Mouse (Mus musculus) heart, embryonic 12.5 days (tissue): ENCODE data around the gene Tshz2. TPM values are rescaled to one million over a fixed set of nuclear protein-coding genes. Genes with fewer than 3 reads are reported as not detected.
"Not testable (repeated sequence)": the region's sequence is repeated elsewhere in the genome, so short reads cannot be mapped to it uniquely, and the experiment has no call there.

Source experiments
- ATAC-seq: fragments of 200-750 bp; cut with Nextera tagmentation; 2 replicates; pipeline ENCODE4 v1.8.0; 2017; ENCODE audit warnings: moderate TSS enrichment, moderate library complexity; ENCODE audit not compliant: insufficient number of reproducible peaks, low FRiP score
- H3K27ac ChIP-seq: fragments of 300-500 bp; sonication (generic); 2 replicates; pipeline ENCODE4 v1.5.1; 2016; ENCODE audit warnings: mild to moderate bottlenecking, moderate library complexity; ENCODE audit not compliant: poor library complexity, severe bottlenecking
- H3K27me3 ChIP-seq: fragments of 300-500 bp; sonication (generic); replicated peaks from 2 replicates; pipeline ENCODE4 v1.6.1; 2016; ENCODE audit warnings: mild to moderate bottlenecking, moderate library complexity
- H3K36me3 ChIP-seq: fragments of 300-500 bp; sonication (generic); 2 replicates; pipeline ENCODE4 v1.6.1; 2016; ENCODE audit warnings: mild to moderate bottlenecking, moderate library complexity
- H3K4me1 ChIP-seq: fragments of 300-500 bp; sonication (generic); replicated peaks from 2 replicates; pipeline ENCODE4 v1.6.1; 2016; ENCODE audit warnings: mild to moderate bottlenecking
- H3K4me2 ChIP-seq: fragments of 300-500 bp; sonication (generic); 2 replicates; pipeline ENCODE4 v1.6.1; 2016; ENCODE audit warnings: mild to moderate bottlenecking, moderate library complexity
- H3K4me3 ChIP-seq: fragments of 300-500 bp; sonication (generic); 2 replicates; pipeline ENCODE4 v1.5.1; 2016; ENCODE audit warnings: mild to moderate bottlenecking
- H3K9ac ChIP-seq: fragments of 300-500 bp; sonication (generic); 2 replicates; pipeline ENCODE4 v1.6.1; 2016; ENCODE audit warnings: mild to moderate bottlenecking, moderate library complexity
- H3K9me3 ChIP-seq: fragments of 300-500 bp; sonication (generic); replicated peaks from 2 replicates; pipeline ENCODE4 v1.6.1; 2016; ENCODE audit warnings: mild to moderate bottlenecking, moderate library complexity
- WGBS: fragments of 180-500 bp; shearing (Covaris S2); methylation state at CpG from one replicate; pipeline ENCODE4 v1.1.7; 2016; 5-methylcytosine and 5-hydroxymethylcytosine counted together
- polyA plus RNA-seq: library from polyadenylated mRNA; unstranded; fragments of >200 nt; fragmentation: Nextera tagmentation; extraction: Ambion mirVana; gene quantifications from 2 replicates; pipeline ENCODE4 v1.2.1, GENCODE M21; 2016

The Tshz2 gene
- polyA plus RNA-seq, 1 experiment from 2014 or later = 5.6 TPM

- 0 out of 2 replicates have a peak, but pooled peaks cover 7% of the 10 kb centered on the region for H3K27me3 ChIP-seq
- ATAC-seq = no peak
- 71% methylated on average over 6 of the region's 6 CpGs for WGBS
- no peaks in the 10 kb centered on the region for H3K9me3 ChIP-seq
- no peak overlapping the region for H3K4me2 ChIP-seq
- H3K27ac ChIP-seq = no peak overlapping the region
- no peak overlapping the region for H3K4me3 ChIP-seq
- no peaks in the 10 kb centered on the region for H3K4me1 ChIP-seq
- no peak overlapping the region for H3K9ac ChIP-seq
- no peaks in the 10 kb centered on the region for H3K36me3 ChIP-seq
Observed at GRCm38 (mm10) chr2:169843553-169843952, 210.7 kb downstream of the Tshz2 start.

DNA sequence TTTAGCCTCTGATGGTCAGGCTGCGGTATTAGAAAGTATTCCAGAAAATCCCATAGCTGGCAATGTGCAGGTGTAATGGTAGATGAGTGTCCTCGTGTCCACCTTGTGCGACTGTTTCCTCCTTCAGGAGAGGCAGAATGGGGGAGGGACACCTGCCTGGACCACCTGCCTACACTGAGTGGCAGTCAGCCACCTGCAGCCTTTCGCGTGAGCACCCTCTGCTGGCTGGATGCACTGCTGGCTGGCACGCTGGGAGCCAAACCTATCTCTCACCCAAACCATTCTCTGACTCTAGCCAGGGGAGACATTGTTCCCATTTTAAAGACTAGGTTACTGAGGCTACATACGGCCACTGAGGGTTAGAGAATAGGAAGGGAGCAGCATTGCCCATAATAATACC, 216.3 kb downstream of the Tshz2 start:
- WGBS = 35% methylated on average over 7 of the region's 7 CpGs
- no peaks in the 10 kb centered on the region for H3K36me3 ChIP-seq
- H3K9ac ChIP-seq = no peak overlapping the region
- no peaks in the 10 kb centered on the region for H3K9me3 ChIP-seq
- no peak overlapping the region for H3K27ac ChIP-seq
- H3K4me3 ChIP-seq = no peak overlapping the region
- H3K4me1 ChIP-seq = no peaks in the 10 kb centered on the region
- no peak for ATAC-seq
- no peak overlapping the region for H3K4me2 ChIP-seq
- 0 out of 2 replicates have a peak, but pooled peaks cover 8% of the 10 kb centered on the region for H3K27me3 ChIP-seq

DNA sequence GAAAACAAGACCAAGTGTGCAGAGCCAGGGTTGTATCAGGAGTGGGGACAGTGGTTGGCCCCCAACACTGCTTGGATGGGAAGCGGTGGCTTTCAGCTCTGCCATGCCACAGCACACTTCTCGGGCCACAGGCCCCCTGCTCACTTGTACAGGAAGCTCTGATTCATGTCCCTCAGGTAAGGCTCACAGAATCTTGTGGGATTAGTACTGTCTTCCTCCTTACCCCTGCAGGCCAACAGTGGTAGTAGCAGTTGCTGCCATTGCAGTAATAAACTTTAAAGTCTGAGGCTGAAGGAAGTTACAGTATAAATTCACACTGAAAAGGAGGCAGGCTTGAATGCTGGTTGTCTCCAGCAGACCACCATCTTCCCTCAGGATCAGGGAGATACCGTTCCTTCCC, 216.7 kb downstream of the Tshz2 start:
- Histone ChIP-seq H3K36me3 (no peaks in the 10 kb centered on the region), H3K4me3 (no peak overlapping the region), H3K27me3 (0 out of 2 replicates have a peak, but pooled peaks cover 8% of the 10 kb centered on the region), H3K27ac (no peak overlapping the region), H3K9ac (no peak overlapping the region), H3K4me1 (no peaks in the 10 kb centered on the region), H3K9me3 (no peaks in the 10 kb centered on the region), H3K4me2 (no peak overlapping the region)
- WGBS = 81% methylated on average over 3 of the region's 3 CpGs
- ATAC-seq = no peak

- Histone ChIP-seq H3K9ac (no peak overlapping the region), H3K4me1 (no peaks in the 10 kb centered on the region), H3K4me3 (no peak overlapping the region), H3K9me3 (no peaks in the 10 kb centered on the region), H3K27me3 (0 out of 2 replicates have a peak, but pooled peaks cover 8% of the 10 kb centered on the region), H3K36me3 (no peaks in the 10 kb centered on the region), H3K27ac (no peak overlapping the region), H3K4me2 (no peak overlapping the region)
- no peak for ATAC-seq
- 72% methylated on average over 5 of the region's 5 CpGs for WGBS
Observed at GRCm38 (mm10) chr2:169851606-169852005, 218.8 kb downstream of the Tshz2 start.

DNA sequence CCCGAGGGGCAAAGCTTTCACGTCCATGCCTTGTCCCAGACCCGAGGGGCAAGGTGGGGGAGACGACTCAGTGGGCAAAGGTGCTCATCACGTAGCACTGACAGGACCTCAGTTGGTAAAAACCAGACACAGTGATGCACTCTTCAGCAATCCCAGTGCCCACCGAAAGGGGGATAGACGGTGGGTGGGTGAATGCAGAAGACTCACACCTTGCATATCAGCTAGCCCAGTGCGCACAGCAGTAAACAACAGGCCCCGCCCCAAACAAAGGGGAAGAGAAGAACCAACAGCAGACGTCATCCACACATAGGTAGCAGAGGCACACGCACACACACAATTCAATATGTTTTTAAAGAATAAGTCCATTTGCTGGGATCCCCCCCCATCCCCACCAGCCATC, 221.7 kb downstream of the Tshz2 start:
- no peak for ATAC-seq
- no peaks in the 10 kb centered on the region for H3K4me1 ChIP-seq
- H3K4me3 ChIP-seq = no peak overlapping the region
- H3K27me3 ChIP-seq = no peaks in the 10 kb centered on the region
- H3K4me2 ChIP-seq = no peak overlapping the region
- WGBS = 71% methylated on average over 11 of the region's 11 CpGs
- no peak overlapping the region for H3K9ac ChIP-seq
- H3K36me3 ChIP-seq = no peaks in the 10 kb centered on the region
- H3K9me3 ChIP-seq = peaks cover 5% of the 10 kb centered on the region; the same call in 1 of the 2 replicates
- no peak overlapping the region for H3K27ac ChIP-seq

GRCm38 (mm10) chr2:169857041-169857440, 224.2 kb downstream of the Tshz2 start:
- not testable (repeated sequence) for H3K27ac ChIP-seq, H3K4me2 ChIP-seq, H3K27me3 ChIP-seq, H3K4me1 ChIP-seq, H3K9me3 ChIP-seq, H3K4me3 ChIP-seq, ATAC-seq, H3K36me3 ChIP-seq, H3K9ac ChIP-seq

- peaks cover 5% of the 10 kb centered on the region; the same call in 1 of the 2 replicates for H3K27me3 ChIP-seq
- 58% methylated on average over 4 of the region's 4 CpGs for WGBS
- no peak for ATAC-seq
Observed at GRCm38 (mm10) chr2:169859078-169859855, 226.5 kb downstream of the Tshz2 start.

GRCm38 (mm10) chr2:169860895-169861294, 228.1 kb downstream of the Tshz2 start:
- peaks cover 5% of the 10 kb centered on the region; the same call in 1 of the 2 replicates for H3K9me3 ChIP-seq
- peaks cover 15% of the 10 kb centered on the region for H3K4me1 ChIP-seq
- 69% methylated on average over 5 of the region's 5 CpGs for WGBS
- no peak overlapping the region for H3K4me3 ChIP-seq
- H3K27me3 ChIP-seq = peaks cover 9% of the 10 kb centered on the region; the same call in 1 of the 2 replicates
- H3K36me3 ChIP-seq = no peaks in the 10 kb centered on the region
- H3K4me2 ChIP-seq = no peak overlapping the region
- H3K27ac ChIP-seq = no peak overlapping the region
- no peak overlapping the region for H3K9ac ChIP-seq
- ATAC-seq = no peak

More at GRCm38 (mm10) chr2:169859078-169859855, 226.5 kb downstream of the Tshz2 start:
- no peaks in the 10 kb centered on the region for H3K36me3 ChIP-seq
- peaks cover 15% of the 10 kb centered on the region for H3K4me1 ChIP-seq
- H3K4me2 ChIP-seq = no peak overlapping the region
- H3K9ac ChIP-seq = no peak overlapping the region
- peaks cover 5% of the 10 kb centered on the region; the same call in 1 of the 2 replicates for H3K9me3 ChIP-seq
- H3K27ac ChIP-seq = no peak overlapping the region
- H3K4me3 ChIP-seq = no peak overlapping the region

DNA sequence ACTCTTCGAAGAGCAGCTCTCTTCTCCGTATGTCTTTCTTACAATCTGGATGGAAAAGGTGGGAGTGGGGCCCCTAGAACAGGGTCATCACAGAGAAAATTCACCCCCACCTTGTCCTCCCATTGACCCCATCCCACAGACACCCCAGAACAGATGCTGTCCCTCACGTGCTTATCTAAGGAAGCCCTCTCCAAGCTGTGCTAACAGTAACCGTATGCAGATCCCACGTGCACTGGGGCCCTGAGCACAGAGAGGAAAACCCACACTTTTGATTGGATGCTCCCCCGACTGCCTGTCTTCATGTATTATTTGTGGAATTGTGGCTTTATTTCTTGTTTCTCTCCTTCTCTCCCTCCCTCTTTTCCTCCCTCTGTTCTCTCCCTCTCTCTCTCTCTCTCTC, 229.9 kb downstream of the Tshz2 start:
- Histone ChIP-seq H3K27me3 (peaks cover 18% of the 10 kb centered on the region), H3K4me1 (peaks cover 15% of the 10 kb centered on the region), H3K4me3 (no peak overlapping the region), H3K36me3 (no peaks in the 10 kb centered on the region), H3K9me3 (no peaks in the 10 kb centered on the region), H3K4me2 (no peak overlapping the region), H3K9ac (no peak overlapping the region; the same call in 1 of the 2 replicates), H3K27ac (no peak overlapping the region)
- 32% methylated on average over 6 of the region's 6 CpGs for WGBS
- ATAC-seq = no peak

DNA sequence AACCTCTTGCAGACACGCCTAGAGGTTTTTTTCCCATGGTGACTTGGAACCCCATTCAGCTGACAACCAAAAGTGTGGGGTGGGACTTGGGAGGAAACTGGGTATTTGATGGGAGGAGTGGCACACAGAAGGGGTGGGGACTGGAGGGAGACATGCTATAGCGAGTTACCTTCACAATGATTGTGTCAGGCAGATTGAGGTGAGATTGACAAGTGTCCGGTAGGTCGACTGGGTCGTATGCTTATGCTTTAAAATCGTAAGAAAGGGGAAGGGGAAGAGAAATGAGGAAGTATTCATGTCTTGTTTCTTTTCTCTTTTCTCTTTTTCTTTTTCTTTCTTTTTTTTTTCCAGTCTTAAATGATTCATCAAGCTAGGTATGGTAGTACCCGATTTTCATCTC, 236.7 kb downstream of the Tshz2 start:
- no peak for ATAC-seq

DNA sequence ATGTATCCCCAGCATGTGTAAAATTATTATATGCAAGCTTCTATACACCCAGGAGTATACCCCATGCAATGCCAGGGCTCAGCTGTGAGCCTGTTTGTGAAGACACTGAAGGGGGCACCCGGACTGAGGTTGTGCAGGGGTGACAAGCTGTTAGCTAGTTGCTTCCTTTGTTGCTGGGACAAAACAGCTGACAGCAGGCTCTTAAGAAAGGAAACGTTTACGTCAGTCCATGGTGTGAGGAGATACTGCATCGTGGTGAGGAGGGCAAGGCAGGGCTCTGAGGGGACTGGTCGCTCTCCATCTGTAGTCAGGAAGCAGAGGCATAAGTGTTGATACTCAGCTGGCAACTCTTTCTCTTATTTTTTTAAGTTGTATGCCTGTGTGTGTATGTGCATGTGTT, 237.7 kb downstream of the Tshz2 start:
- no peak overlapping the region for H3K9ac ChIP-seq
- H3K4me3 ChIP-seq = no peak overlapping the region
- ATAC-seq = no peak
- H3K27ac ChIP-seq = no peak overlapping the region
- WGBS = 23% methylated on average over 5 of the region's 5 CpGs
- H3K4me2 ChIP-seq = no peak overlapping the region
- no peaks in the 10 kb centered on the region for H3K9me3 ChIP-seq
- H3K4me1 ChIP-seq = peaks cover 6% of the 10 kb centered on the region
- H3K36me3 ChIP-seq = no peaks in the 10 kb centered on the region
- peaks cover 20% of the 10 kb centered on the region for H3K27me3 ChIP-seq

More for the DNA sequence above, 236.7 kb downstream of the Tshz2 start:
- Histone ChIP-seq H3K27me3 (peaks cover 20% of the 10 kb centered on the region), H3K9me3 (no peaks in the 10 kb centered on the region), H3K4me1 (peaks cover 6% of the 10 kb centered on the region), H3K36me3 (no peaks in the 10 kb centered on the region), H3K27ac (no peak overlapping the region), H3K9ac (no peak overlapping the region), H3K4me3 (no peak overlapping the region), H3K4me2 (no peak overlapping the region)
- 72% methylated on average over 7 of the region's 7 CpGs for WGBS
